Mouse (Mus musculus) heart, adult 2 months (tissue): ENCODE measurements at regions not wholly inside any gene's neighbourhood (a gene's known extent, or its start where the extent isn't known, plus 50 kb on each side); places are given as distances from the start of the nearest gene placed in this dataset.

ENCODE experiments used
- DNase-seq, 2 experiments: peaks; one replicate each; pipeline ENCODE4 v3.0.0; 2021
- H3K27ac ChIP-seq: fragments of 200-600 bp; 2 replicates; pipeline ENCODE4 v1.8.1; 2022
- H3K27me3 ChIP-seq: fragments of 200-500 bp; 2 replicates; pipeline ENCODE4 v1.6.1; 2012; ENCODE audit warnings: mild to moderate bottlenecking, low read length, inconsistent platforms, mixed read lengths; ENCODE audit not compliant: control insufficient read depth, insufficient read depth
- H3K36me3 ChIP-seq: fragments of 200-500 bp; 2 replicates; pipeline ENCODE4 v1.6.1; 2012; ENCODE audit warnings: low read length, inconsistent platforms; ENCODE audit not compliant: control insufficient read depth, insufficient read depth
- H3K4me1 ChIP-seq: fragments of 200-500 bp; 2 replicates; pipeline ENCODE4 v1.6.1; 2011; ENCODE audit warnings: low read length; ENCODE audit not compliant: control insufficient read depth, insufficient read depth
- H3K4me3 ChIP-seq: fragments of 200-600 bp; 2 replicates; pipeline ENCODE4 v1.8.1; 2022
- H3K79me2 ChIP-seq: fragments of 200-500 bp; replicated peaks from 2 replicates; pipeline ENCODE4 v1.6.1; 2012; ENCODE audit warnings: mild to moderate bottlenecking, inconsistent platforms, low read length, moderate library complexity, mixed read lengths; ENCODE audit not compliant: control insufficient read depth, insufficient read depth
- H3K9ac ChIP-seq: fragments of 200-500 bp; 2 replicates; pipeline ENCODE4 v1.6.1; 2012; ENCODE audit warnings: low read depth, mild to moderate bottlenecking, control low read depth, inconsistent platforms, low read length, mixed read lengths
- CTCF ChIP-seq: fragments of 200-600 bp; IDR thresholded peaks from 2 replicates; pipeline ENCODE4 v1.8.1; 2022; ENCODE audit warnings: antibody characterized with exemption, mild to moderate bottlenecking, moderate library complexity
- EP300 ChIP-seq: fragments of 200-500 bp; IDR thresholded peaks from 2 replicates; pipeline ENCODE4 v1.6.1; 2011; ENCODE audit warnings: low read depth, low read length, control low read depth; ENCODE audit not compliant: insufficient read depth
- POLR2A ChIP-seq: fragments of 200-500 bp; IDR thresholded peaks from 2 replicates; pipeline ENCODE4 v1.6.1; 2011; ENCODE audit warnings: mild to moderate bottlenecking, low read depth, low read length, control low read depth; ENCODE audit not compliant: insufficient read depth
- WGBS: fragments of 180-500 bp; shearing (Covaris S2); methylation state at CpG from one replicate; pipeline ENCODE4 v1.1.7; 2018; 5-methylcytosine and 5-hydroxymethylcytosine counted together
- intact Hi-C: fragments of 180-260 bp; cut with DNase I; formaldehyde crosslinking; loops from one replicate; pipeline ENCODE4 v1.15.1; 2025

GRCm38 (mm10) chr13:110960212-110960611 lies 294.6 kb upstream of the Actbl2 start:
- H3K27ac ChIP-seq: no peak overlapping the region
- no peaks in the 10 kb centered on the region for H3K4me1 ChIP-seq
- DNase-seq: no peak
- H3K79me2 ChIP-seq: no peaks in the 10 kb centered on the region
- no peaks in the 10 kb centered on the region for H3K27me3 ChIP-seq
- H3K36me3 ChIP-seq: no peaks in the 10 kb centered on the region
- no peak for TF ChIP-seq POLR2A
- TF ChIP-seq CTCF: no peak
- TF ChIP-seq EP300: no peak
- intact Hi-C loops: loop anchor here (10.0 kb wide), 1 partner anchor 425 kb away; no protein-coding TSS in a partner anchor
- no peak overlapping the region for H3K9ac ChIP-seq
- no peak overlapping the region for H3K4me3 ChIP-seq
- 52% methylated on average over 5 of the region's 5 CpGs for WGBS

- TF ChIP-seq POLR2A (no peak), CTCF (no peak), EP300 (0 out of 2 replicates have a peak, but pooled peaks have one; percentile 13)
- Histone ChIP-seq H3K27me3 (no peaks in the 10 kb centered on the region), H3K4me3 (no peak overlapping the region), H3K27ac (peak overlapping the region; percentile 54), H3K79me2 (no peaks in the 10 kb centered on the region), H3K9ac (no peak overlapping the region), H3K36me3 (peaks cover 2% of the 10 kb centered on the region; the same call in 1 of the 2 replicates), H3K4me1 (peaks cover 7% of the 10 kb centered on the region)
- intact Hi-C loops: loop anchor here (5.0 to 10.0 kb wide), 6 partner anchors 100 to 445 kb away; no protein-coding TSS in a partner anchor
- DNase-seq: peak; percentile 44 to 49
- WGBS: 37% methylated on average over 8 of the region's 8 CpGs
Measured at GRCm38 (mm10) chr13:110967109-110967508, 287.7 kb upstream of the Actbl2 start.

- 33% methylated on average over 5 of the region's 5 CpGs for WGBS
- intact Hi-C loops: loop anchor here (1.0 to 10.0 kb wide), 9 partner anchors 65 to 576 kb away; no protein-coding TSS in a partner anchor
- no peaks in the 10 kb centered on the region for H3K79me2 ChIP-seq
- H3K4me3 ChIP-seq: no peak overlapping the region
- no peaks in the 10 kb centered on the region for H3K27me3 ChIP-seq
- H3K36me3 ChIP-seq: peaks cover 2% of the 10 kb centered on the region; the same call in 1 of the 2 replicates
- H3K9ac ChIP-seq: no peak overlapping the region
- peak; percentile 24 to 55 for DNase-seq
- TF ChIP-seq CTCF (peak; percentile 83), POLR2A (no peak)
- peaks cover 7% of the 10 kb centered on the region for H3K4me1 ChIP-seq
- peak overlapping the region; percentile 54 for H3K27ac ChIP-seq
Measured at GRCm38 (mm10) chr13:110967626-110968506, 286.9 kb upstream of the Actbl2 start.

GRCm38 (mm10) chr13:110968507-110968905 lies 286.3 kb upstream of the Actbl2 start:
- 20% methylated on average over 7 of the region's 7 CpGs for WGBS
- peaks cover 7% of the 10 kb centered on the region for H3K4me1 ChIP-seq
- H3K79me2 ChIP-seq: no peaks in the 10 kb centered on the region
- TF ChIP-seq EP300: no peak
- TF ChIP-seq CTCF: peak; percentile 13
- H3K27ac ChIP-seq: peak overlapping the region; percentile 43; the same call in 1 of the 2 replicates
- no peak overlapping the region for H3K4me3 ChIP-seq
- peaks cover 2% of the 10 kb centered on the region; the same call in 1 of the 2 replicates for H3K36me3 ChIP-seq
- DNase-seq: peak; percentile 34 to 37
- 0 out of 2 replicates have a peak overlapping the region, but pooled peaks have one; percentile 3 for H3K9ac ChIP-seq
- no peaks in the 10 kb centered on the region for H3K27me3 ChIP-seq
- intact Hi-C loops: loop anchor here (1.0 to 10.0 kb wide), 9 partner anchors 66 to 576 kb away; no protein-coding TSS in a partner anchor

GRCm38 (mm10) chr13:110977379-110977778 lies 277.4 kb upstream of the Actbl2 start:
- Histone ChIP-seq H3K36me3 (no peaks in the 10 kb centered on the region), H3K27ac (no peak overlapping the region), H3K27me3 (no peaks in the 10 kb centered on the region), H3K4me3 (no peak overlapping the region), H3K4me1 (no peaks in the 10 kb centered on the region), H3K79me2 (no peaks in the 10 kb centered on the region), H3K9ac (no peak overlapping the region)
- intact Hi-C loops: no loop called here
- no peak for DNase-seq
- TF ChIP-seq POLR2A (no peak), EP300 (no peak), CTCF (no peak)
- 70% methylated on average over 5 of the region's 5 CpGs for WGBS

- intact Hi-C loops: no loop called here
- Histone ChIP-seq H3K4me3 (no peak overlapping the region), H3K27me3 (no peaks in the 10 kb centered on the region), H3K36me3 (no peaks in the 10 kb centered on the region), H3K79me2 (no peaks in the 10 kb centered on the region), H3K4me1 (no peaks in the 10 kb centered on the region), H3K9ac (no peak overlapping the region), H3K27ac (no peak overlapping the region)
- DNase-seq: no peak
- TF ChIP-seq CTCF (no peak), EP300 (no peak), POLR2A (no peak)
- WGBS: 79% methylated on average over 3 of the region's 3 CpGs
Measured at GRCm38 (mm10) chr13:110978022-110978421, 276.8 kb upstream of the Actbl2 start.
